Mouse (Mus musculus): Measurements from ENCODE around the gene Ppp1r14c. TPM values are rescaled to one million over a fixed set of nuclear protein-coding genes. Genes with fewer than 3 reads are reported as not detected.

Gene Ppp1r14c
- polyA plus RNA-seq, 1 experiment from 2014 or later, result 4.3 TPM

DNA sequence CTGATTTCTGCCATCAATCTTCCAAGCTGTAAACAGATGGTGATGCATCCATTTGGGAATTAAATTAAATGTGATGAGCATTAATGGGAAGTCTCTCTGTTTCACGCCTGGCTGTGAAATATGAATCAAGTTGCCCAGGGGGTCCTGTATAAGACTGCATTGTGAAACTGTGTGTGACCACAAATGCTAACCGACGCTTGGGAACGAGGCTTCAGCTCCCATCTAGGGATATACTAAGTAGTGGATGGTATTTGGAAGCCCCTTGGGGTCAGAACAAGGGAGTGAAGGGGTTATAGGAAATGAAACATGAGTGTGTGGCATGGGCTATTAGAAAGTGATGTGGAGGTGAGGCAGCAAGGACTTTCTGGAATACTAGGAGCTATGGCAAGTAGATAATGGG, 86.1 kb downstream of the Ppp1r14c start:
- Histone ChIP-seq H3K27me3 (ENCODE audit: insufficient read depth, low read length) (no peaks in the 10 kb centered on the region), H3K36me3 (ENCODE audit: insufficient read depth, low read length) (no peaks in the 10 kb centered on the region), H3K9me3 (replicated peaks; ENCODE audit: low read length) (no peaks in the 10 kb centered on the region), H3K9ac (ENCODE audit: low read depth, low read length) (no peak overlapping the region), H3K4me3 (replicated peaks; ENCODE audit: low read depth, low read length) (no peak overlapping the region), H3K27ac (no peak overlapping the region), H3K4me1 (replicated peaks; ENCODE audit: insufficient read depth, low read length) (no peaks in the 10 kb centered on the region), H3K4me2 (ENCODE audit: low read length) (no peak overlapping the region)
- 74% methylated on average over 4 of the region's 4 CpGs for WGBS
- no peak for ATAC-seq (replicated peaks; ENCODE audit: low FRiP score, low read depth)
- no peak for DNase-seq (ENCODE audit: low spot score)
- no peak for TF ChIP-seq CTCF (IDR thresholded peaks at IDR 0.05; ENCODE audit: low read depth)

DNA sequence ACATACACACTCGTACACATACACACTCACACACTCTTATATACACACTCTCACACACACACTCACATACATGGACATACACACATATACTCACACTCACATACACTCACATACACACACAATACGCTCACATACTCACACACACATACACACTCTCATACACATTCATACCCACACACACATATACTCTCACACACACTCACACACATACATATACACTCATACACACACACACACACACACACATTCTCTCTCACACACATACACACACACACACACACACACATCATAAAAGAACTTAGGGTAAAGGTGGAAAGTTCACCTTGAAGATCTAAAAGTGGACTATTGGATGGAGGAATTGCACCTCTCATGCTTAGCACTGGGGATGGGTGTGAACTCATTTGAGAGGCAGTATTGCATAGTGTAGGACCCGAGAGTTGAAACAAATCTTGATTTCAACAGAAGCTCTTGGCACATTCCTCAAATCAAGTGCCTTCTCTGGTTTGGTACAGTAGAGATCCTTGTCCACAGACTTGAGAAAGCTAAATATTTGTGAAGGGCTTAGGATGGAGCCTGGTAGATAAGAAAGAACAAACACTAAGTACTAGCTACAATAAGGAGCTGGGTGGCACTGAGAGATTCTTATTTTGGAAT, 87.1 kb downstream of the Ppp1r14c start:
- no peak overlapping the region for H3K27ac ChIP-seq
- ATAC-seq (replicated peaks; ENCODE audit: low FRiP score, low read depth) (no peak), DNase-seq (ENCODE audit: low spot score) (no peak)
- H3K4me3 ChIP-seq (replicated peaks; ENCODE audit: low read depth, low read length), result no peak overlapping the region
- TF ChIP-seq CTCF (IDR thresholded peaks at IDR 0.05; ENCODE audit: low read depth), result no peak
- no peak overlapping the region for H3K4me2 ChIP-seq (ENCODE audit: low read length)
- H3K9me3 ChIP-seq (replicated peaks; ENCODE audit: low read length), result no peaks in the 10 kb centered on the region
- no peak overlapping the region for H3K9ac ChIP-seq (ENCODE audit: low read depth, low read length)
- WGBS, result 77% methylated on average over 3 of the region's 3 CpGs
- no peaks in the 10 kb centered on the region for H3K4me1 ChIP-seq (replicated peaks; ENCODE audit: insufficient read depth, low read length)
- H3K27me3 ChIP-seq (ENCODE audit: insufficient read depth, low read length), result no peaks in the 10 kb centered on the region
- H3K36me3 ChIP-seq (ENCODE audit: insufficient read depth, low read length), result no peaks in the 10 kb centered on the region

DNA sequence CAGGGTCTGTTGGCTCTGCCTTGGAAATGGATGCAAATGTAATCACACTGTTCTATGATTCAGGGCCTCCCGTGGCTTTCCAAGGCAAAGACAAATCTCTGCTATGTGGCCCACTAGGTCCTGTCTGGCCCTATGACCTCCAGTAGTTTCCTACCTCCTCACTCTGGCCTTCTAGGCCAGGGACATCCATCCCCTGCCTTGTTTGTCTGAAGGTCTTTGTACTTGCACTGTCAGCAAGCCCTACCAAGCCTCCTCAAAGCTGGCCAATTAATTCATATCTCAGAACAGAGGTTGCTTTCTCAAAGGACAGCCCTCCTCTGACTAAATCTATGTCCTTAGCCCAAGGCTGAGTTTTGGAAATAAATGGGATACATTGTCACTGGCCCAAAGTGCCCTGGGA, 92.8 kb downstream of the Ppp1r14c start:
- Histone ChIP-seq H3K36me3 (ENCODE audit: insufficient read depth, low read length) (no peaks in the 10 kb centered on the region), H3K4me2 (ENCODE audit: low read length) (no peak overlapping the region), H3K9ac (ENCODE audit: low read depth, low read length) (no peak overlapping the region), H3K27me3 (ENCODE audit: insufficient read depth, low read length) (no peaks in the 10 kb centered on the region), H3K27ac (no peak overlapping the region), H3K4me3 (replicated peaks; ENCODE audit: low read depth, low read length) (no peak overlapping the region), H3K4me1 (replicated peaks; ENCODE audit: insufficient read depth, low read length) (no peaks in the 10 kb centered on the region), H3K9me3 (replicated peaks; ENCODE audit: low read length) (no peaks in the 10 kb centered on the region)
- ATAC-seq (replicated peaks; ENCODE audit: low FRiP score, low read depth), result no peak
- no peak for TF ChIP-seq CTCF (IDR thresholded peaks at IDR 0.05; ENCODE audit: low read depth)
- no peak for DNase-seq (ENCODE audit: low spot score)
- WGBS, result 96% methylated on average over 1 of the region's 1 CpGs

DNA sequence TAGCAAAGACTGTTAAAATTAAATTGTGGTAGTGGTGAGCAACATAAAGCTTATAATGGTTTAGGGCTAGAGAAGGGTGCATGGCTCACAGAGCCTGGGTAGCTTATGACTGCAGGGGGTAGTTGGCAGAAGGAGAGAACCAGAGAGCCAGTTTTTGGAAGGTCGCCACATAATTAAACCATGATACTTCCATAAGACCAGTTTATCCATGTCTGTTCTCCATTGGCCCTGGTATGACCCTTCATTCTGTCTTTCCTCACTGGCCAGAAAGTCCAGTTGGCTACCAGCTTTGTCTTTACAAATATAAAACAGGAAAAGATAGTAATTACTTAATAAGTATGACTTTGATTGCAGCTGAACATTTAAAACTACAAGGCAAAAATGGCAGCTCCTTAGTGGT, 95.0 kb downstream of the Ppp1r14c start:
- no peaks in the 10 kb centered on the region for H3K9me3 ChIP-seq (replicated peaks; ENCODE audit: low read length)
- WGBS, result 97% methylated on average over 1 of the region's 1 CpGs
- no peak overlapping the region for H3K27ac ChIP-seq
- no peaks in the 10 kb centered on the region for H3K36me3 ChIP-seq (ENCODE audit: insufficient read depth, low read length)
- H3K4me1 ChIP-seq (replicated peaks; ENCODE audit: insufficient read depth, low read length), result no peaks in the 10 kb centered on the region
- no peak overlapping the region for H3K4me3 ChIP-seq (replicated peaks; ENCODE audit: low read depth, low read length)
- no peak for ATAC-seq (replicated peaks; ENCODE audit: low FRiP score, low read depth)
- no peak overlapping the region for H3K9ac ChIP-seq (ENCODE audit: low read depth, low read length)
- DNase-seq (ENCODE audit: low spot score), result no peak
- no peak for TF ChIP-seq CTCF (IDR thresholded peaks at IDR 0.05; ENCODE audit: low read depth)
- no peak overlapping the region for H3K4me2 ChIP-seq (ENCODE audit: low read length)
- no peaks in the 10 kb centered on the region for H3K27me3 ChIP-seq (ENCODE audit: insufficient read depth, low read length)

DNA sequence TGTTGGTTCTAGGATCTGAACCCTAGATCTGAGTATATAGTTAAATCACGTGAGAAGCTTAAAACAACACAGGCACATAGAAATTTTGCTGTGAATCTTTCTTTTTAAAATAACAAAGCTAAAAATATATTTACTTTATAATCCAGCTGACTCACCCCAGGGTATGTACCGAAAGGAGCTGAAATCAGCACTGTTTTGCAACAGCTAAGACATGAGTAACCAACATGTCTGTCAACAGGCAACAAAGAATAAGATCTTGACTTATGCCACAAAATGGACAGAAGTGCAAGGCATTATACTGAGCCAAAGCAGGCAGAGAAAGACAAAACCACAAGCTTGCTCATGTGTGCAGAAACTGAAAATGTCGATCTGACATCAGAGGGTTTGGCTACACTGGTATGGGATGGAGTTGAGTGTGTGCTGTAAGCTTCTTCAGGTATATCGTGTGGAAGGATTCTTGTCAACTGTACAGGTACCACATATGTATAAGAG, 100.3 kb downstream of the Ppp1r14c start:
- no peak for TF ChIP-seq CTCF (IDR thresholded peaks at IDR 0.05; ENCODE audit: low read depth)
- H3K27ac ChIP-seq, result no peak overlapping the region
- no peaks in the 10 kb centered on the region for H3K36me3 ChIP-seq (ENCODE audit: insufficient read depth, low read length)
- H3K9ac ChIP-seq (ENCODE audit: low read depth, low read length), result no peak overlapping the region
- H3K4me2 ChIP-seq (ENCODE audit: low read length), result no peak overlapping the region
- H3K4me1 ChIP-seq (replicated peaks; ENCODE audit: insufficient read depth, low read length), result no peaks in the 10 kb centered on the region
- no peaks in the 10 kb centered on the region for H3K9me3 ChIP-seq (replicated peaks; ENCODE audit: low read length)
- no peaks in the 10 kb centered on the region for H3K27me3 ChIP-seq (ENCODE audit: insufficient read depth, low read length)
- 69% methylated on average over 4 of the region's 4 CpGs for WGBS
- DNase-seq (ENCODE audit: low spot score) (no peak), ATAC-seq (replicated peaks; ENCODE audit: low FRiP score, low read depth) (no peak)
- no peak overlapping the region for H3K4me3 ChIP-seq (replicated peaks; ENCODE audit: low read depth, low read length)

DNA sequence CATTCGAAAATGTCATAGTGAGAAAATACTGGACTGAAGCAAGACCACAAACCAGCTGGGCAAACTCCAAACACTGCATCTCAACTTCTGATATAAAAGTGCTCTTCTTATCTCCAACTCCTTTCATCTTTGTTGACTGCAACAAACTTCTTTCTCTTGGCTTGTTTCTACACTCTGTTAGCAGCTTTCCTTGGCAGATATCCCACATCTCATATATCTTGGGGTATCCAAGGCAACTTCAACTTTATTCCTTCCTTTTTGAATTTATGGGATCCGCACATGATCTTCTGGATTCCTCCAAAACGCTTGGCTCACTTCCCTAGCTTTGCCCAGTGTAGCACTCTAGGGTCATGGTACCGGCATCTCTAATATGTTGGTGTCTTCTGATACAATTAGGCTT, 102.7 kb downstream of the Ppp1r14c start:
- no peaks in the 10 kb centered on the region for H3K36me3 ChIP-seq (ENCODE audit: insufficient read depth, low read length)
- WGBS, result 56% methylated on average over 4 of the region's 4 CpGs
- H3K27ac ChIP-seq, result no peak overlapping the region
- H3K9me3 ChIP-seq (replicated peaks; ENCODE audit: low read length), result no peaks in the 10 kb centered on the region
- TF ChIP-seq CTCF (IDR thresholded peaks at IDR 0.05; ENCODE audit: low read depth), result no peak
- H3K4me3 ChIP-seq (replicated peaks; ENCODE audit: low read depth, low read length), result no peak overlapping the region
- H3K4me2 ChIP-seq (ENCODE audit: low read length), result no peak overlapping the region
- peak; percentile 68 for DNase-seq (ENCODE audit: low spot score)
- no peak overlapping the region for H3K9ac ChIP-seq (ENCODE audit: low read depth, low read length)
- no peaks in the 10 kb centered on the region for H3K27me3 ChIP-seq (ENCODE audit: insufficient read depth, low read length)
- no peaks in the 10 kb centered on the region for H3K4me1 ChIP-seq (replicated peaks; ENCODE audit: insufficient read depth, low read length)
- no peak for ATAC-seq (replicated peaks; ENCODE audit: low FRiP score, low read depth)

DNA sequence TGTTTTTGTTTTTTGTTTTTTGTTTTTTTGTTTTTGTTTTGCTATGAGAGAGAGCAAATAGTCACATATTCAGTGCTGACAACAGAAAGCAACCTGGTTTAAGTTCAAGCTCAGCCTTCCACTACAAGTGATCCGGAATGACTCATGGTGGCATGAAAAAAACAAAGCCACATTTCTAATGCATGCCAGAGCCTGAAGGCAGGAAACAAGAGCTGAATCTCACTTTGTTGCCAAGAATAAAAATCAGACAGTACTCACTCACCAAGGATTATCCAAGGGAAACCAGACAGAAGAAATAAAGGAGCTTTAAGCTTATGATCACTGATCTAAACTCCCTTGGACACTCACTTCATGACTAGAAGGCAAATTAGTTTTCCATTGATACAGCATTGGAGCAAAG, 110.8 kb downstream of the Ppp1r14c start:
- Histone ChIP-seq H3K9me3 (replicated peaks; ENCODE audit: low read length) (no peaks in the 10 kb centered on the region), H3K9ac (ENCODE audit: low read depth, low read length) (no peak overlapping the region), H3K4me2 (ENCODE audit: low read length) (no peak overlapping the region), H3K4me1 (replicated peaks; ENCODE audit: insufficient read depth, low read length) (no peaks in the 10 kb centered on the region), H3K27me3 (ENCODE audit: insufficient read depth, low read length) (no peaks in the 10 kb centered on the region), H3K27ac (no peak overlapping the region), H3K4me3 (replicated peaks; ENCODE audit: low read depth, low read length) (no peak overlapping the region), H3K36me3 (ENCODE audit: insufficient read depth, low read length) (no peaks in the 10 kb centered on the region)
- DNase-seq (ENCODE audit: low spot score), result no peak
- ATAC-seq (replicated peaks; ENCODE audit: low FRiP score, low read depth), result no peak
- 43% methylated on average over 1 of the region's 1 CpGs for WGBS
- no peak for TF ChIP-seq CTCF (IDR thresholded peaks at IDR 0.05; ENCODE audit: low read depth)

All from kidney, postnatal 0 days (tissue).